Mouse (Mus musculus): ENCODE measurements around the gene Shmt1. TPM values are rescaled to one million over a fixed set of nuclear protein-coding genes. Genes with fewer than 3 reads are reported as not detected.
A peak's percentile ranks its signal among the peaks of the same experiment; 100 is the strongest.

Gene Shmt1
- polyA plus RNA-seq, 1 experiment from 2014 or later = 2.6 TPM

GRCm38 (mm10) chr11:60811054-60811460 lies 461 bp downstream of the Shmt1 start:
- 0% methylated on average over 20 of the region's 29 CpGs for WGBS (ENCODE audit: missing documents)
- Histone ChIP-seq H3K36me3 (ENCODE audit: inconsistent target) (no peaks in the 10 kb centered on the region), H3K79me2 (ENCODE audit: inconsistent target) (no peaks in the 10 kb centered on the region), H3K4me3 (ENCODE audit: inconsistent target) (peak overlapping the region; percentile 47), H3K27ac (no peak overlapping the region)

GRCm38 (mm10) chr11:60810046-60810965 lies 1.2 kb downstream of the Shmt1 start:
- no peak overlapping the region for H3K27ac ChIP-seq
- H3K4me3 ChIP-seq (ENCODE audit: inconsistent target) = peak overlapping the region; percentile 47
- no peaks in the 10 kb centered on the region for H3K36me3 ChIP-seq (ENCODE audit: inconsistent target)
- no peaks in the 10 kb centered on the region for H3K79me2 ChIP-seq (ENCODE audit: inconsistent target)
- WGBS (ENCODE audit: missing documents) = 26% methylated on average over 14 of the region's 14 CpGs

GRCm38 (mm10) chr11:60809546-60809945 lies 2.0 kb downstream of the Shmt1 start:
- no peaks in the 10 kb centered on the region for H3K36me3 ChIP-seq (ENCODE audit: inconsistent target)
- no peaks in the 10 kb centered on the region for H3K79me2 ChIP-seq (ENCODE audit: inconsistent target)
- H3K27ac ChIP-seq = no peak overlapping the region
- 90% methylated on average over 1 of the region's 1 CpGs for WGBS (ENCODE audit: missing documents)
- H3K4me3 ChIP-seq (ENCODE audit: inconsistent target) = no peak overlapping the region

GRCm38 (mm10) chr11:60808286-60809070 lies 3.0 kb downstream of the Shmt1 start:
- no peak overlapping the region for H3K4me3 ChIP-seq (ENCODE audit: inconsistent target)
- H3K79me2 ChIP-seq (ENCODE audit: inconsistent target) = no peaks in the 10 kb centered on the region
- H3K27ac ChIP-seq = no peak overlapping the region
- 95% methylated on average over 4 of the region's 4 CpGs for WGBS (ENCODE audit: missing documents)
- H3K36me3 ChIP-seq (ENCODE audit: inconsistent target) = no peaks in the 10 kb centered on the region

- Histone ChIP-seq H3K36me3 (ENCODE audit: inconsistent target) (no peaks in the 10 kb centered on the region), H3K4me3 (ENCODE audit: inconsistent target) (no peak overlapping the region), H3K79me2 (ENCODE audit: inconsistent target) (no peaks in the 10 kb centered on the region), H3K27ac (no peak overlapping the region)
- 100% methylated on average over 1 of the region's 1 CpGs for WGBS (ENCODE audit: missing documents)
Observed at GRCm38 (mm10) chr11:60800892-60801291, 10.6 kb downstream of the Shmt1 start.

GRCm38 (mm10) chr11:60799977-60800376 lies 11.5 kb downstream of the Shmt1 start:
- no peak overlapping the region for H3K4me3 ChIP-seq (ENCODE audit: inconsistent target)
- WGBS (ENCODE audit: missing documents) = 92% methylated on average over 4 of the region's 4 CpGs
- H3K27ac ChIP-seq = no peak overlapping the region
- no peaks in the 10 kb centered on the region for H3K79me2 ChIP-seq (ENCODE audit: inconsistent target)
- no peaks in the 10 kb centered on the region for H3K36me3 ChIP-seq (ENCODE audit: inconsistent target)

- no peaks in the 10 kb centered on the region for H3K79me2 ChIP-seq (ENCODE audit: inconsistent target)
- no peak overlapping the region for H3K4me3 ChIP-seq (ENCODE audit: inconsistent target)
- no peak overlapping the region for H3K27ac ChIP-seq
- peaks cover 8% of the 10 kb centered on the region; the same call in 1 of the 2 replicates for H3K36me3 ChIP-seq (ENCODE audit: inconsistent target)
- WGBS (ENCODE audit: missing documents) = 87% methylated on average over 11 of the region's 11 CpGs
Observed at GRCm38 (mm10) chr11:60796342-60796741, 15.2 kb downstream of the Shmt1 start.

GRCm38 (mm10) chr11:60790472-60790871 lies 21.0 kb downstream of the Shmt1 start:
- H3K36me3 ChIP-seq (ENCODE audit: inconsistent target) = peaks cover 52% of the 10 kb centered on the region; the same call in 1 of the 2 replicates
- no peak overlapping the region for H3K27ac ChIP-seq
- WGBS (ENCODE audit: missing documents) = 96% methylated on average over 2 of the region's 2 CpGs
- H3K4me3 ChIP-seq (ENCODE audit: inconsistent target) = no peak overlapping the region
- peaks cover 37% of the 10 kb centered on the region for H3K79me2 ChIP-seq (ENCODE audit: inconsistent target)

GRCm38 (mm10) chr11:60787595-60787994 lies 23.9 kb downstream of the Shmt1 start:
- WGBS (ENCODE audit: missing documents) = 46% methylated on average over 1 of the region's 1 CpGs
- Histone ChIP-seq H3K27ac (no peak overlapping the region), H3K79me2 (ENCODE audit: inconsistent target) (peaks cover 66% of the 10 kb centered on the region), H3K4me3 (ENCODE audit: inconsistent target) (no peak overlapping the region), H3K36me3 (ENCODE audit: inconsistent target) (peaks cover 65% of the 10 kb centered on the region)

- Histone ChIP-seq H3K4me3 (ENCODE audit: inconsistent target) (no peak overlapping the region), H3K27ac (no peak overlapping the region), H3K79me2 (ENCODE audit: inconsistent target) (peaks cover 99% of the 10 kb centered on the region), H3K36me3 (ENCODE audit: inconsistent target) (peaks cover 70% of the 10 kb centered on the region)
- WGBS (ENCODE audit: missing documents) = 27% methylated on average over 8 of the region's 8 CpGs
Observed at GRCm38 (mm10) chr11:60784179-60784922, 27.2 kb downstream of the Shmt1 start.

- Histone ChIP-seq H3K27ac (no peak overlapping the region), H3K79me2 (ENCODE audit: inconsistent target) (peaks cover 87% of the 10 kb centered on the region), H3K4me3 (ENCODE audit: inconsistent target) (peak overlapping the region; percentile 34), H3K36me3 (ENCODE audit: inconsistent target) (peaks cover 40% of the 10 kb centered on the region)
- WGBS (ENCODE audit: missing documents) = 93% methylated on average over 10 of the region's 10 CpGs
Observed at GRCm38 (mm10) chr11:60779673-60780189, 31.8 kb downstream of the Shmt1 start.

GRCm38 (mm10) chr11:60777801-60778370 lies 33.6 kb downstream of the Shmt1 start:
- WGBS (ENCODE audit: missing documents) = 25% methylated on average over 16 of the region's 16 CpGs
- Histone ChIP-seq H3K36me3 (ENCODE audit: inconsistent target) (peaks cover 26% of the 10 kb centered on the region; the same call in 1 of the 2 replicates), H3K4me3 (ENCODE audit: inconsistent target) (peak overlapping the region; percentile 96), H3K27ac (peak overlapping the region; percentile 99), H3K79me2 (ENCODE audit: inconsistent target) (peaks cover 87% of the 10 kb centered on the region)

- peak within 1 kb of the TSS; percentile 99 for H3K27ac ChIP-seq
- peaks cover 87% of the 10 kb centered on the region for H3K79me2 ChIP-seq (ENCODE audit: inconsistent target)
- under 1% methylated on average over 62 of the region's 62 CpGs for WGBS (ENCODE audit: missing documents)
- H3K4me3 ChIP-seq (ENCODE audit: inconsistent target) = peak within 1 kb of the TSS; percentile 96
- peaks cover 26% of the 10 kb centered on the region; the same call in 1 of the 2 replicates for H3K36me3 ChIP-seq (ENCODE audit: inconsistent target)
Observed at GRCm38 (mm10) chr11:60776829-60777740, 34.4 kb downstream of the Shmt1 start, which contains the start of the genes Top3a and Smcr8. Gene Top3a (minus strand): TSS chr11:60777365. Gene Smcr8 (plus strand): TSS chr11:60777524.

Measured in macrophage (primary cell).